Mouse (Mus musculus) ES-Bruce4 (cell line): ENCODE measurements at regions not wholly inside any gene's neighbourhood (a gene's known extent, or its start where the extent isn't known, plus 50 kb on each side); places are given as distances from the start of the nearest gene placed in this dataset.

Source experiments
- CTCF ChIP-seq: IDR thresholded peaks from one replicate; pipeline ENCODE4 v1.8.1; 2011; ENCODE audit warnings: low read depth, low read length
- EP300 ChIP-seq: IDR thresholded peaks from 2 replicates; pipeline ENCODE4 v1.6.1; 2011; ENCODE audit warnings: low read depth, low read length; ENCODE audit not compliant: insufficient read depth
- POLR2A ChIP-seq: IDR thresholded peaks from one replicate; pipeline ENCODE4 v1.8.1; 2011; ENCODE audit warnings: low read length; ENCODE audit not compliant: insufficient read depth

GRCm38 (mm10) chr13:90777123-90777951 lies 127.8 kb downstream of the Atp6ap1l start:
- TF ChIP-seq POLR2A (no peak), CTCF (no peak), EP300 (no peak)
